Mouse (Mus musculus) cortical plate, adult 2 months (tissue): ENCODE measurements at regions not wholly inside any gene's neighbourhood (a gene's known extent, or its start where the extent isn't known, plus 50 kb on each side); places are given as distances from the start of the nearest gene placed in this dataset.

ENCODE experiments used
- H3K27ac ChIP-seq: fragments of 200-500 bp; 2 replicates; pipeline ENCODE4 v1.5.1; 2012; ENCODE audit warnings: low read length, control low read depth, inconsistent platforms; ENCODE audit not compliant: insufficient read depth
- H3K4me1 ChIP-seq: fragments of 200-500 bp; 2 replicates; pipeline ENCODE4 v1.6.1; 2011; ENCODE audit warnings: low read length; ENCODE audit not compliant: control insufficient read depth, insufficient read depth
- H3K4me3 ChIP-seq: fragments of 200-500 bp; 2 replicates; pipeline ENCODE4 v1.5.1; 2011; ENCODE audit warnings: mild to moderate bottlenecking, low read length, control low read depth; ENCODE audit not compliant: insufficient read depth
- CTCF ChIP-seq: fragments of 200-500 bp; IDR thresholded peaks from 2 replicates; pipeline ENCODE4 v1.5.1; 2011; ENCODE audit warnings: mild to moderate bottlenecking, control low read depth, low read length; ENCODE audit not compliant: insufficient read depth; ENCODE audit errors: extremely low read depth
- POLR2A ChIP-seq: fragments of 200-500 bp; IDR thresholded peaks from 2 replicates; pipeline ENCODE4 v1.6.1; 2011; ENCODE audit warnings: mild to moderate bottlenecking, low read length, control low read depth; ENCODE audit not compliant: insufficient read depth; ENCODE audit errors: extremely low read depth

- no peaks in the 10 kb centered on the region; the same call in 1 of the 2 replicates for H3K4me1 ChIP-seq
These were observed 63.5 kb upstream of the Zfp366 start for GRCm38 (mm10) chr13:99121096-99121495.

DNA sequence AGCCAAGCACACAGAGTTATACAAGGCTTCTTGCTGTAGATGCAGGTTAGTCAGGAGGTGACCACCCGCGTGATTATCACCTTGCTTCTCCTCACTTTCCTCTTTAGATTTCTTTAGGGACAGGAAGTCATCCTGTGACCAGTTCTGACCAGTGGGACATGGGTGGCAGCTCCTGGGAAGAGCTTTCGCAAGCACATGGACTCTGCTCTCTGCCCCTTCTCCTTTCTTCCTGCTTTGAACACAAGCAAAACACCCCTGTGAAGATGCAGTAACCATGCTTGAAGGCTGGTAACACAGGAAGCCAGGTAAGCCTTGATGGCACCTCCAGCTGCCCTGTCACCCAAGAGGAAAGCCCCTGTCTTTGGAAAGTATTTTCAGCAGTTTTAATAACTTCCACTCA lies 64.7 kb upstream of the Zfp366 start:
- TF ChIP-seq CTCF (no peak), POLR2A (no peak)
- Histone ChIP-seq H3K4me3 (no peak overlapping the region), H3K27ac (no peak overlapping the region), H3K4me1 (no peaks in the 10 kb centered on the region; the same call in 1 of the 2 replicates)

More at GRCm38 (mm10) chr13:99121096-99121495, 63.5 kb upstream of the Zfp366 start:
- no peak overlapping the region for H3K27ac ChIP-seq
- no peak for TF ChIP-seq POLR2A
- TF ChIP-seq CTCF = no peak
- H3K4me3 ChIP-seq = no peak overlapping the region

DNA sequence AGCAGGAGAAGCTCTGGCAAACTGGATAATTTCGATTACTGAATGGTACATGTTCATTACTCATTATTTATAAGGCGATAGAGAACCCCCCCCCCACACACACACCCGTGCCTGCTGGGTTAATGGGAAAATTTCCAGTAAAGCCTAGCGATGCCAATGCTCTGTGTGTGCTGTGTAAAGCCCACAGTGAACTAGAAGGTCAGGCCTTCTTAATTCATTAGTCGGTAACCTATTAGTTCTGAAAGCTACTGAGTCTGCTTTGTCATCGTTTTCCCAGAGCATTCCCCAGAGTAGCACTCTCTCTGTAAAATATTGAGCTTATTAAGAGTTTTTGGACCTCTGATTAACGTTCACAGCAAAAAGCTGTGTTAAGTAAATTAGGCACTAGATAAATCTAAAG lies 65.7 kb upstream of the Zfp366 start:
- H3K27ac ChIP-seq = no peak overlapping the region
- no peaks in the 10 kb centered on the region for H3K4me1 ChIP-seq
- TF ChIP-seq CTCF = no peak
- TF ChIP-seq POLR2A = no peak
- H3K4me3 ChIP-seq = no peak overlapping the region

- Histone ChIP-seq H3K4me3 (no peak overlapping the region), H3K4me1 (no peaks in the 10 kb centered on the region), H3K27ac (no peak overlapping the region)
- TF ChIP-seq POLR2A (no peak), CTCF (no peak)
These were observed 69.1 kb upstream of the Zfp366 start for GRCm38 (mm10) chr13:99115541-99115940.

DNA sequence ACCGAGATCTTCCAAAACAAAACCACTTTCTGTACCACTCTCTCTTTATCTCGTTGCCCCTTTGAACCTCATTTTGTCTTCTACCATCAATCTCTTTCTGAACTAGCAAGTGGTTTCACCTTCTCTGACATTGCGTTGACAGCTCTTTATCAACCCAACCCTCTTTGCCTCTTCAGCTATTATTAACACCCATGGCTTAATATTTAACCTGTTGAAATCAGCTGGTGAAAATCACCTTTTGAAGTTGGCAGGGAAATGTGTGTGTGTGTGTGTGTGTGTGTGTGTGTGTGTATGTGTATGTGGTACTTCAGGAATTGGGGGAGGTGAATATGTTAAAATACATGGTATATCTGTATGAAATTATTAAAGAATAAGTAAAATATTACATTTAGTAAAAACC lies 70.1 kb upstream of the Zfp366 start:
- TF ChIP-seq POLR2A (no peak), CTCF (no peak)
- no peak overlapping the region for H3K27ac ChIP-seq
- no peak overlapping the region for H3K4me3 ChIP-seq
- no peaks in the 10 kb centered on the region for H3K4me1 ChIP-seq

GRCm38 (mm10) chr13:99111736-99112386 lies 72.8 kb upstream of the Zfp366 start:
- TF ChIP-seq POLR2A (no peak), CTCF (no peak)
- Histone ChIP-seq H3K27ac (no peak overlapping the region), H3K4me1 (no peaks in the 10 kb centered on the region), H3K4me3 (no peak overlapping the region)

DNA sequence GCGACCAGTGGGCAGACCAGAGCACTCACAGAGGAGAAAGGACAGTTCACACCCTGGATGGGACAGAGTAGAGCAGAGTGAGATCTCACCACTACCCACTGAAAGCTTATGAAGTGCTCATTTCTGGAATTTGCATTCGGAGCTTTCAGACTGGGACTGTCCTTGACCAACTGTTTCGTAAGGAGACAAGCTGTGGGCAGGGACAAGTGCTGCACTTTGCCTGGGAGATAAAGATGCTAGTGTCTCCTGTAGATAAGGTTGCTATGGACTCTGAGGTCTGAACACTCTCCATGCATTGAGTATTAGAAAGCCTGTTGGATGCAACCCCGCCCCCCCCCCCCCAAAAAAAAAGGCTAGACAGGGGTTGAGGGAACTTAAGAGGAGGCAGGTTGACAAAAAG lies 76.6 kb upstream of the Zfp366 start:
- Histone ChIP-seq H3K4me3 (no peak overlapping the region), H3K4me1 (no peaks in the 10 kb centered on the region), H3K27ac (no peak overlapping the region)
- TF ChIP-seq CTCF (no peak), POLR2A (no peak)

DNA sequence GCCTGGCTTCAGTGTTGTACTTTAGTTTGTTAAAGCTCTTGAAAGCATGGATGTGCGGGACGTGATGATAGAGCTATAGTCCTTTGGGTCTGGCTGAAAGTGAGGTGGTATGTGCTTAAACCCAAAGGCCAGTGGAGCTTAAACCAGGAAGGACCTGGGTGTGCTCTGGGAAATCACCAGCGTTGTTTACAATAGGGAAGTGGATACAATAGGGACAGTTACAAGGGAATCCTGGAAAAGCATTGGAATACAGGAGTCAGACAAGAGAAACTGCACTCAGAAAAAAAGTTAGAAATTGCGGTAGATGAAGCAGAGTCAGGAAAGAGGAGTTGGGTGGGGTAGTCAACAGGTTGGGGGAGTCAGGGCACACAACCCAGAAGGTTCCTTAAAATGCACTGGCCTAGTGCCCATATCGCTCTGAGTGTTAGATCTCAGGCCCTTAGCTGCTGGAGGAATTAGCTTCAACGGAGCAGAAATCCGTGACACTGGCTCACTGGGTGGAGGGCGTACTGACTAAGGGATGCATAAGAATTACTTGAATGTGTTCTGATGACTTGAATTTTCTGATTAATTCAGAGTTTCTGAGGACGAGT lies 82.4 kb upstream of the Zfp366 start:
- Histone ChIP-seq H3K27ac (no peak overlapping the region), H3K4me1 (peaks cover 8% of the 10 kb centered on the region), H3K4me3 (no peak overlapping the region)
- TF ChIP-seq POLR2A (no peak), CTCF (no peak)

DNA sequence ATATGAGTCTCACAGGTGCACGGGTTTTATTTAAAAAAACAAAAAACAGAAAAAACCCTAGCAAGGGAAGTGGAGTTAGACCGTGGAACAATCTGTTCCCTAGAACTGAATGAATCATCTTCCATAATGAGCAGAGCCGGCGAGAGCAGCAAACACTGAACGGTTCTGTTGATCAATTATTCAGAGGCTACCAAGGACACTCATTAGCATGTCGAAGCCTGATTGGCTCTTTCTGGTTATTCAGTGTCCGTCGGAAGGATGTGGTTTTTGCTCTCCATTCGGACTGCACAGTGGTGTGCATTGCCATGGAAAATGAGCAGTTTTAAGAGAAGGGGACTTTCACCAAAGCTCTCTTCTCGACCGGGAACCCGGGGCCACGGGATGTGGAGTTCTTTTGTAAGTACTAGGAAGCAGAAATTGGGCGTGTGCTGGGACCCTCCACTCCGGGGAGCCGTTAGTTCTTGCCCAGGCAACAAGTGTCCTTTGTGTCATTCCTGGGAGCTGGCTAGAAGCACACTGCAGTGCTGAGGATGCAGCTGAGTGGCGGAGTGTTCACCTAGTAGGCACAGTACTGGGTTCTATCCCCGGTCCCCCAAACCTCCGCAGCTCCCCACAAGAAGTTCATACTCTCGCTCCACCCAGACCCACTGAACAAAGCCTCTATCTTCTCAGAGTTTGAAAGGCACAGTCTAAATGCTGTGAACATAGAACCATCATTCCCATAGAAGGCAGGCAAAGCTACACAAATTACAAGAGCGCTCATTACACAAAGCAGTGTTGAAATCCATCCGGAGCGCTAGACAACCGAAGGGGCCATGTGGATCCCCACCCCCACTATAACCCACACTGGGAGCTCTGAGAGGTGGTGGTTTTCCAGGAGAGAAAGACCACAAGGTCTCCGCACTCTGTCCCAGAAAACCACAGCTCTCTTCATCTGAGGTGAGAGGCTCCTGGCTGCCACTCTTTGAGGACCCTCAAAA lies 83.9 kb upstream of the Zfp366 start:
- TF ChIP-seq POLR2A (peak; percentile 24; the same call in 1 of the 2 replicates), CTCF (no peak)
- H3K4me1 ChIP-seq = peaks cover 12% of the 10 kb centered on the region
- H3K4me3 ChIP-seq = peak overlapping the region; percentile 10; the same call in 1 of the 2 replicates
- H3K27ac ChIP-seq = peak overlapping the region; percentile 39
